Mouse (Mus musculus): ENCODE data around the gene Slco2a1. TPM values are rescaled to one million over a fixed set of nuclear protein-coding genes. Genes with fewer than 3 reads are reported as not detected.

Gene Slco2a1
- polyA plus RNA-seq, 1 experiment from 2014 or later = 2.4 TPM

GRCm38 (mm10) chr9:103117951-103118350, 129.4 kb downstream of the Slco2a1 start:
- Histone ChIP-seq H3K9me3 (ENCODE audit: control insufficient read depth, low read length) (no peaks in the 10 kb centered on the region), H3K36me3 (ENCODE audit: control insufficient read depth, insufficient read depth, low read length) (no peaks in the 10 kb centered on the region), H3K27me3 (replicated peaks; ENCODE audit: control insufficient read depth, insufficient read depth, low read length) (peaks cover 19% of the 10 kb centered on the region), H3K4me3 (ENCODE audit: low read depth, low read length) (no peak overlapping the region), H3K4me1 (replicated peaks; ENCODE audit: control insufficient read depth, insufficient read depth, low read length) (no peaks in the 10 kb centered on the region), H3K27ac (ENCODE audit: low read depth, low read length) (no peak overlapping the region), H3K4me2 (no peak overlapping the region), H3K9ac (ENCODE audit: low read depth, low read length) (no peak overlapping the region)
- 86% methylated on average over 8 of the region's 8 CpGs for WGBS
- no peak for ATAC-seq (replicated peaks; ENCODE audit: low FRiP score)
- no peak for DNase-seq (ENCODE audit: low spot score)

- DNase-seq (ENCODE audit: low spot score) (no peak), ATAC-seq (replicated peaks; ENCODE audit: low FRiP score) (no peak)
- no peaks in the 10 kb centered on the region for H3K4me1 ChIP-seq (replicated peaks; ENCODE audit: control insufficient read depth, insufficient read depth, low read length)
- H3K4me2 ChIP-seq = no peak overlapping the region
- H3K27ac ChIP-seq (ENCODE audit: low read depth, low read length) = no peak overlapping the region
- 83% methylated on average over 5 of the region's 5 CpGs for WGBS
- H3K36me3 ChIP-seq (ENCODE audit: control insufficient read depth, insufficient read depth, low read length) = no peaks in the 10 kb centered on the region
- H3K27me3 ChIP-seq (replicated peaks; ENCODE audit: control insufficient read depth, insufficient read depth, low read length) = peaks cover 11% of the 10 kb centered on the region
- no peak overlapping the region for H3K4me3 ChIP-seq (ENCODE audit: low read depth, low read length)
- no peak overlapping the region for H3K9ac ChIP-seq (ENCODE audit: low read depth, low read length)
- H3K9me3 ChIP-seq (ENCODE audit: control insufficient read depth, low read length) = no peaks in the 10 kb centered on the region
Measured at GRCm38 (mm10) chr9:103118651-103119275, 130.3 kb downstream of the Slco2a1 start.

GRCm38 (mm10) chr9:103119781-103120180, 131.3 kb downstream of the Slco2a1 start:
- no peak overlapping the region for H3K4me2 ChIP-seq
- H3K9ac ChIP-seq (ENCODE audit: low read depth, low read length) = no peak overlapping the region
- 76% methylated on average over 9 of the region's 9 CpGs for WGBS
- no peaks in the 10 kb centered on the region for H3K9me3 ChIP-seq (ENCODE audit: control insufficient read depth, low read length)
- H3K27me3 ChIP-seq (replicated peaks; ENCODE audit: control insufficient read depth, insufficient read depth, low read length) = peaks cover 2% of the 10 kb centered on the region
- H3K4me3 ChIP-seq (ENCODE audit: low read depth, low read length) = no peak overlapping the region
- H3K4me1 ChIP-seq (replicated peaks; ENCODE audit: control insufficient read depth, insufficient read depth, low read length) = no peaks in the 10 kb centered on the region
- DNase-seq (ENCODE audit: low spot score) (no peak), ATAC-seq (replicated peaks; ENCODE audit: low FRiP score) (no peak)
- H3K36me3 ChIP-seq (ENCODE audit: control insufficient read depth, insufficient read depth, low read length) = no peaks in the 10 kb centered on the region
- H3K27ac ChIP-seq (ENCODE audit: low read depth, low read length) = no peak overlapping the region

GRCm38 (mm10) chr9:103120231-103120630, 131.7 kb downstream of the Slco2a1 start:
- DNase-seq (ENCODE audit: low spot score) (no peak), ATAC-seq (replicated peaks; ENCODE audit: low FRiP score) (no peak)
- Histone ChIP-seq H3K4me1 (replicated peaks; ENCODE audit: control insufficient read depth, insufficient read depth, low read length) (no peaks in the 10 kb centered on the region), H3K36me3 (ENCODE audit: control insufficient read depth, insufficient read depth, low read length) (no peaks in the 10 kb centered on the region), H3K27me3 (replicated peaks; ENCODE audit: control insufficient read depth, insufficient read depth, low read length) (no peaks in the 10 kb centered on the region; the same call in 1 of the 2 replicates), H3K9me3 (ENCODE audit: control insufficient read depth, low read length) (no peaks in the 10 kb centered on the region), H3K9ac (ENCODE audit: low read depth, low read length) (no peak overlapping the region), H3K27ac (ENCODE audit: low read depth, low read length) (no peak overlapping the region), H3K4me3 (ENCODE audit: low read depth, low read length) (no peak overlapping the region), H3K4me2 (no peak overlapping the region)
- 48% methylated on average over 2 of the region's 2 CpGs for WGBS

- H3K4me2 ChIP-seq = no peak overlapping the region
- no peaks in the 10 kb centered on the region for H3K9me3 ChIP-seq (ENCODE audit: control insufficient read depth, low read length)
- H3K9ac ChIP-seq (ENCODE audit: low read depth, low read length) = no peak overlapping the region
- H3K4me1 ChIP-seq (replicated peaks; ENCODE audit: control insufficient read depth, insufficient read depth, low read length) = no peaks in the 10 kb centered on the region
- DNase-seq (ENCODE audit: low spot score) (no peak), ATAC-seq (replicated peaks; ENCODE audit: low FRiP score) (no peak)
- WGBS = 65% methylated on average over 7 of the region's 7 CpGs
- no peak overlapping the region for H3K27ac ChIP-seq (ENCODE audit: low read depth, low read length)
- no peaks in the 10 kb centered on the region for H3K36me3 ChIP-seq (ENCODE audit: control insufficient read depth, insufficient read depth, low read length)
- no peak overlapping the region for H3K4me3 ChIP-seq (ENCODE audit: low read depth, low read length)
- H3K27me3 ChIP-seq (replicated peaks; ENCODE audit: control insufficient read depth, insufficient read depth, low read length) = no peaks in the 10 kb centered on the region
Measured at GRCm38 (mm10) chr9:103121546-103121945, 133.0 kb downstream of the Slco2a1 start.

GRCm38 (mm10) chr9:103124746-103125145, 136.2 kb downstream of the Slco2a1 start:
- no peak overlapping the region for H3K4me3 ChIP-seq (ENCODE audit: low read depth, low read length)
- WGBS = 86% methylated on average over 4 of the region's 4 CpGs
- H3K9me3 ChIP-seq (ENCODE audit: control insufficient read depth, low read length) = no peaks in the 10 kb centered on the region

GRCm38 (mm10) chr9:103133493-103134124, 145.1 kb downstream of the Slco2a1 start:
- WGBS = 55% methylated on average over 6 of the region's 6 CpGs
- DNase-seq (ENCODE audit: low spot score) = no peak
- Histone ChIP-seq H3K27me3 (replicated peaks; ENCODE audit: control insufficient read depth, insufficient read depth, low read length) (no peaks in the 10 kb centered on the region), H3K27ac (ENCODE audit: low read depth, low read length) (no peak overlapping the region), H3K9ac (ENCODE audit: low read depth, low read length) (no peak overlapping the region), H3K9me3 (ENCODE audit: control insufficient read depth, low read length) (no peaks in the 10 kb centered on the region), H3K4me3 (ENCODE audit: low read depth, low read length) (no peak overlapping the region), H3K36me3 (ENCODE audit: control insufficient read depth, insufficient read depth, low read length) (no peaks in the 10 kb centered on the region), H3K4me2 (no peak overlapping the region), H3K4me1 (replicated peaks; ENCODE audit: control insufficient read depth, insufficient read depth, low read length) (no peaks in the 10 kb centered on the region)
- no peak for ATAC-seq (replicated peaks; ENCODE audit: low FRiP score)

More at GRCm38 (mm10) chr9:103124746-103125145, 136.2 kb downstream of the Slco2a1 start:
- Histone ChIP-seq H3K27ac (ENCODE audit: low read depth, low read length) (no peak overlapping the region), H3K36me3 (ENCODE audit: control insufficient read depth, insufficient read depth, low read length) (no peaks in the 10 kb centered on the region), H3K4me1 (replicated peaks; ENCODE audit: control insufficient read depth, insufficient read depth, low read length) (no peaks in the 10 kb centered on the region), H3K9ac (ENCODE audit: low read depth, low read length) (no peak overlapping the region), H3K4me2 (no peak overlapping the region), H3K27me3 (replicated peaks; ENCODE audit: control insufficient read depth, insufficient read depth, low read length) (no peaks in the 10 kb centered on the region)
- ATAC-seq (replicated peaks; ENCODE audit: low FRiP score) = no peak
- DNase-seq (ENCODE audit: low spot score) = no peak

GRCm38 (mm10) chr9:103134450-103135030, 146.0 kb downstream of the Slco2a1 start:
- Histone ChIP-seq H3K4me1 (replicated peaks; ENCODE audit: control insufficient read depth, insufficient read depth, low read length) (no peaks in the 10 kb centered on the region), H3K27me3 (replicated peaks; ENCODE audit: control insufficient read depth, insufficient read depth, low read length) (no peaks in the 10 kb centered on the region), H3K4me2 (no peak overlapping the region), H3K9me3 (ENCODE audit: control insufficient read depth, low read length) (no peaks in the 10 kb centered on the region), H3K9ac (ENCODE audit: low read depth, low read length) (no peak overlapping the region), H3K27ac (ENCODE audit: low read depth, low read length) (no peak overlapping the region), H3K36me3 (ENCODE audit: control insufficient read depth, insufficient read depth, low read length) (no peaks in the 10 kb centered on the region), H3K4me3 (ENCODE audit: low read depth, low read length) (no peak overlapping the region)
- WGBS = 59% methylated on average over 9 of the region's 9 CpGs
- DNase-seq (ENCODE audit: low spot score) = no peak
- no peak for ATAC-seq (replicated peaks; ENCODE audit: low FRiP score)

GRCm38 (mm10) chr9:103139481-103139880, 151.0 kb downstream of the Slco2a1 start:
- Histone ChIP-seq H3K4me3 (ENCODE audit: low read depth, low read length) (no peak overlapping the region), H3K27ac (ENCODE audit: low read depth, low read length) (no peak overlapping the region), H3K36me3 (ENCODE audit: control insufficient read depth, insufficient read depth, low read length) (no peaks in the 10 kb centered on the region), H3K27me3 (replicated peaks; ENCODE audit: control insufficient read depth, insufficient read depth, low read length) (no peaks in the 10 kb centered on the region), H3K4me2 (no peak overlapping the region), H3K9me3 (ENCODE audit: control insufficient read depth, low read length) (no peaks in the 10 kb centered on the region), H3K9ac (ENCODE audit: low read depth, low read length) (no peak overlapping the region), H3K4me1 (replicated peaks; ENCODE audit: control insufficient read depth, insufficient read depth, low read length) (no peaks in the 10 kb centered on the region)
- DNase-seq (ENCODE audit: low spot score) (no peak), ATAC-seq (replicated peaks; ENCODE audit: low FRiP score) (no peak)
- 71% methylated on average over 6 of the region's 6 CpGs for WGBS

Data from liver, embryonic 11.5 days (tissue).